Mouse (Mus musculus): ENCODE measurements around the gene Col15a1. TPM values are rescaled to one million over a fixed set of nuclear protein-coding genes. Genes with fewer than 3 reads are reported as not detected.
A peak's percentile ranks its signal among the peaks of the same experiment; 100 is the strongest.

Gene Col15a1
- polyA plus RNA-seq, 1 experiment: 37.1 TPM

DNA sequence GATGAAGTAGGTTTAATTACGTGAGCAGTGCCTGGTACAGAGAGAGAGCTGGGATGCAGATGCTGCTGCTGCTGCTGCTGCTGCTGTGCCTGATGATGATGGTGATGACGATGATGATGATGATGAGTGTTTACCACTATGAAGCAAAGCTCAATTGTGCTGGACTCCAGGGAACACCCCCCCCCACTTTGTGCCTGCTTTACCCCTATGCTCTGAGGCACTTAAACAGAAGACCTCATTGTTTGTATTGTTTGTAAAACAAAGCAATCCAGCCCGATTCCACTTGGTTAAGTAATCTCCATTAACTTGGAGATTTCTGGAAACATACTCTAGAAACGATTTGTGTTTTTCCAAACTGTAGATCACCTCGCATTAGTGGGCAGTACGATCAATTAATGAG lies 36.7 kb downstream of the Col15a1 start:
- Histone ChIP-seq H3K4me1 (replicated peaks; ENCODE audit: control insufficient read depth, insufficient read depth, low read length) (peaks cover 3% of the 10 kb centered on the region), H3K27me3 (ENCODE audit: control insufficient read depth, insufficient read depth, low read length) (no peaks in the 10 kb centered on the region), H3K36me3 (ENCODE audit: control insufficient read depth, insufficient read depth, low read length) (no peaks in the 10 kb centered on the region), H3K27ac (ENCODE audit: control insufficient read depth, insufficient read depth, low read length) (no peak overlapping the region), H3K4me3 (ENCODE audit: control insufficient read depth, insufficient read depth, low read length) (no peak overlapping the region)
- DNase-seq: no peak
- TF ChIP-seq CTCF (IDR thresholded peaks at IDR 0.05; ENCODE audit: borderline replicate concordance, control insufficient read depth, extremely low read depth, insufficient read depth, low read length, poor library complexity): no peak
- WGBS: 92% methylated on average over 6 of the region's 6 CpGs

DNA sequence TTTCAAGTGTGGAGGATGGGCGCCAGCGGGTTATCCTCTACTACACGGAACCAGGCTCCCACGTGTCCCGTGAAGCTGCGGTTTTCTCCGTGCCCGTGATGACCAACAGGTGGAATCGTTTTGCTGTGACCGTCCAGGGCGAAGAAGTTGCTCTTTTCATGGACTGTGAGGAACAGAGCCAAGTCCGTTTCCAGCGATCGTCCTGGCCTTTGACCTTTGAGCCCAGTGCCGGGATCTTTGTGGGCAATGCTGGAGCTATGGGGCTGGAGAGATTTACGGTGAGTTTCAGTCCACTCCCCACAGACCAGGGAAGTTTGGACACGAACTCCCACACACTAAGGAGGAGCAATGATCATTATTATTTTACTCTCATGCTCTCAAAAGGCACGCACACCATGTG lies 37.7 kb downstream of the Col15a1 start:
- DNase-seq: no peak
- peaks cover 3% of the 10 kb centered on the region for H3K4me1 ChIP-seq (replicated peaks; ENCODE audit: control insufficient read depth, insufficient read depth, low read length)
- no peaks in the 10 kb centered on the region for H3K27me3 ChIP-seq (ENCODE audit: control insufficient read depth, insufficient read depth, low read length)
- TF ChIP-seq POLR2A (IDR thresholded peaks at IDR 0.05; ENCODE audit: control insufficient read depth, extremely low read depth, insufficient read depth, low read length, poor library complexity): no peak
- no peak for TF ChIP-seq CTCF (IDR thresholded peaks at IDR 0.05; ENCODE audit: borderline replicate concordance, control insufficient read depth, extremely low read depth, insufficient read depth, low read length, poor library complexity)
- no peak overlapping the region for H3K27ac ChIP-seq (ENCODE audit: control insufficient read depth, insufficient read depth, low read length)
- WGBS: 96% methylated on average over 18 of the region's 18 CpGs
- H3K36me3 ChIP-seq (ENCODE audit: control insufficient read depth, insufficient read depth, low read length): no peaks in the 10 kb centered on the region
- no peak overlapping the region for H3K4me3 ChIP-seq (ENCODE audit: control insufficient read depth, insufficient read depth, low read length)

DNA sequence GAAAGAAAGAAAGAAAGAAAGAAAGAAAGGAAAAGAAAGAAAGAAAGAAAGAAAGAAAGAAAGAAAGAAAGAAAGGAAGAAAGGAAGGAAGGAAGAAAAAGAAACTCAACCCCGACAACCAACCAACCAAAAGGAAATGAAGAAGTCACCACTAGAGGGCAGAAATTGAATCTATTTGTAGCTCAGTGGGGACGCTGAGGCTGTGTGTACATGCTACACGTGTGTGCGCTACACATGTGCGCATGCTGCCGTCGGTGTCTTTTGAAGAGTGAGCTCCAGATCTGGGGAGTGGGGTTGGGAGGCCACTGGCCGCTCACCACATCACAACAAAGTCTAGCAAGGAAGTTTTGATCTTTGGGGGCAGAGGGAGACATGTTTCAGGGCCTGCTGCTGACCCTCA lies 38.9 kb downstream of the Col15a1 start:
- TF ChIP-seq CTCF (IDR thresholded peaks at IDR 0.05; ENCODE audit: borderline replicate concordance, control insufficient read depth, extremely low read depth, insufficient read depth, low read length, poor library complexity): peak; percentile 49; the same call in 1 of the 2 replicates
- no peak for TF ChIP-seq POLR2A (IDR thresholded peaks at IDR 0.05; ENCODE audit: control insufficient read depth, extremely low read depth, insufficient read depth, low read length, poor library complexity)
- Histone ChIP-seq H3K27ac (ENCODE audit: control insufficient read depth, insufficient read depth, low read length) (no peak overlapping the region), H3K4me1 (replicated peaks; ENCODE audit: control insufficient read depth, insufficient read depth, low read length) (peaks cover 11% of the 10 kb centered on the region), H3K36me3 (ENCODE audit: control insufficient read depth, insufficient read depth, low read length) (no peaks in the 10 kb centered on the region), H3K27me3 (ENCODE audit: control insufficient read depth, insufficient read depth, low read length) (no peaks in the 10 kb centered on the region), H3K4me3 (ENCODE audit: control insufficient read depth, insufficient read depth, low read length) (no peak overlapping the region)
- 25% methylated on average over 8 of the region's 8 CpGs for WGBS
- no peak for DNase-seq

DNA sequence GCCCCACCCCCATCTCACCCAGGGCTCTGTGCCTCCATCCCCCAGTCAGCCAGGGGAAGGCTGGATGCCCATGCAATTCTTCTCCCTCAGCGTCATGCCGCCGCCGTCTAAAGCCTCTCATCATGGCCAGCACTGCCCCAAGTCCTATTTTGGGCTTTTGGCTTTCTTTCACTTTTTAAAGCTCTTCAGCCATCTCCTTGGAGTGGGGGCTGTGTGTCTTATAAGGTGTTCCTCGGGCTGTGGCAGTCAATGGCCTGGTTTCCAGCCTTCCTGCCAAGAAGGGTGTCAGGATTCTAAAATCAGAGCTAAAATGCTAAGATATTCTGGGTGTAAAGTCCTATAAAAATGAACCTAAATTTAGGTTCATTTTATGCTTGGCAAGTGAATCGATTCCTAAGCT lies 39.6 kb downstream of the Col15a1 start:
- Histone ChIP-seq H3K4me1 (replicated peaks; ENCODE audit: control insufficient read depth, insufficient read depth, low read length) (peaks cover 13% of the 10 kb centered on the region), H3K27ac (ENCODE audit: control insufficient read depth, insufficient read depth, low read length) (no peak overlapping the region), H3K4me3 (ENCODE audit: control insufficient read depth, insufficient read depth, low read length) (no peak overlapping the region), H3K36me3 (ENCODE audit: control insufficient read depth, insufficient read depth, low read length) (no peaks in the 10 kb centered on the region), H3K27me3 (ENCODE audit: control insufficient read depth, insufficient read depth, low read length) (no peaks in the 10 kb centered on the region)
- TF ChIP-seq POLR2A (IDR thresholded peaks at IDR 0.05; ENCODE audit: control insufficient read depth, extremely low read depth, insufficient read depth, low read length, poor library complexity): no peak
- TF ChIP-seq CTCF (IDR thresholded peaks at IDR 0.05; ENCODE audit: borderline replicate concordance, control insufficient read depth, extremely low read depth, insufficient read depth, low read length, poor library complexity): no peak
- WGBS: 84% methylated on average over 6 of the region's 6 CpGs
- no peak for DNase-seq

DNA sequence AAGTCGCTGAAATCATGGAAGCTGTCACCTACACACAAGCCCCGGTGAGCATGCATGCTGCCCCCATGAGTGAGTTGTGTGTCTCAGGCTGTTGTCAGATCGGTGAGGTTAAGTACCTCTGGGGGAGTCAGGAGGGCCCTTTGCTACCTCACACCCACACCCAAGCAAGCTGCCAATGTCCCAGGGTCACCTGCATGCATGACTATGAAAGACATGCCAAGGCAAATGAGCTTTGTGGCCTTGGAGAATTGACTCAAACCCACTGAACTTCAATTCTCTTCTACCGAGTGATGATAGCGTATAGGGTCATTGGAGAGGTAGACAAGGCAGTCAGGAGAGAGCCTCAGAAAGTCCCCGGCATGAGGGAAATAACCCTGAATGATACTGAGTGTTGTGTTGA lies 41.2 kb downstream of the Col15a1 start:
- WGBS: 95% methylated on average over 6 of the region's 6 CpGs
- H3K4me1 ChIP-seq (replicated peaks; ENCODE audit: control insufficient read depth, insufficient read depth, low read length): peaks cover 13% of the 10 kb centered on the region
- DNase-seq: no peak

DNA sequence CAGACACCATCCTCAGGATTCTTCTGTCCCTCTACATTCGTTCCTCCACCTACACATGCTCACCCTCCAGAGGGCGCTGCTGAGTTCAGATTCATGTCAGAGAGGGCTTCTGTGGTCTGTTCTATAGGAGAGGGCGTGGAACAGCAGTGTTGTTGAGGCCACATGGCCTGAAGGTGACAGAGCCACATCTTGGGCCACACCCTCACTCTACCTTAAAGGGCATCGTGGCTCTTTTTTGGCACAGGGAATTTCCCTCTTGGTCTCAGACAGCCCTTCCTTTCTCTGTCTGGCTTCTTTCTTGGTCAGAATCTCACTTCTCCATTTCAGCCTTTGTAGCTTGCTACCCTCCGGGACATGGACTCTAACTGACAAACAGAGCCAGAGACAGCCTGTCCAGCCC lies 43.1 kb downstream of the Col15a1 start:
- H3K27me3 ChIP-seq (ENCODE audit: control insufficient read depth, insufficient read depth, low read length): no peaks in the 10 kb centered on the region
- no peaks in the 10 kb centered on the region for H3K36me3 ChIP-seq (ENCODE audit: control insufficient read depth, insufficient read depth, low read length)
- DNase-seq: peak; percentile 92
- H3K4me1 ChIP-seq (replicated peaks; ENCODE audit: control insufficient read depth, insufficient read depth, low read length): peaks cover 13% of the 10 kb centered on the region
- no peak overlapping the region for H3K4me3 ChIP-seq (ENCODE audit: control insufficient read depth, insufficient read depth, low read length)
- H3K27ac ChIP-seq (ENCODE audit: control insufficient read depth, insufficient read depth, low read length): peak overlapping the region; percentile 13; the same call in 1 of the 2 replicates
- no peak for TF ChIP-seq POLR2A (IDR thresholded peaks at IDR 0.05; ENCODE audit: control insufficient read depth, extremely low read depth, insufficient read depth, low read length, poor library complexity)
- TF ChIP-seq CTCF (IDR thresholded peaks at IDR 0.05; ENCODE audit: borderline replicate concordance, control insufficient read depth, extremely low read depth, insufficient read depth, low read length, poor library complexity): peak; percentile 71; the same call in 1 of the 2 replicates
- WGBS: 9% methylated on average over 5 of the region's 5 CpGs

More for the DNA sequence above, 41.2 kb downstream of the Col15a1 start:
- no peak for TF ChIP-seq POLR2A (IDR thresholded peaks at IDR 0.05; ENCODE audit: control insufficient read depth, extremely low read depth, insufficient read depth, low read length, poor library complexity)
- TF ChIP-seq CTCF (IDR thresholded peaks at IDR 0.05; ENCODE audit: borderline replicate concordance, control insufficient read depth, extremely low read depth, insufficient read depth, low read length, poor library complexity): no peak
- H3K27ac ChIP-seq (ENCODE audit: control insufficient read depth, insufficient read depth, low read length): no peak overlapping the region
- no peaks in the 10 kb centered on the region for H3K27me3 ChIP-seq (ENCODE audit: control insufficient read depth, insufficient read depth, low read length)
- no peak overlapping the region for H3K4me3 ChIP-seq (ENCODE audit: control insufficient read depth, insufficient read depth, low read length)
- no peaks in the 10 kb centered on the region for H3K36me3 ChIP-seq (ENCODE audit: control insufficient read depth, insufficient read depth, low read length)
